Mouse (Mus musculus): ENCODE results near the gene Pdia6.

Pdia6 gene

DNA sequence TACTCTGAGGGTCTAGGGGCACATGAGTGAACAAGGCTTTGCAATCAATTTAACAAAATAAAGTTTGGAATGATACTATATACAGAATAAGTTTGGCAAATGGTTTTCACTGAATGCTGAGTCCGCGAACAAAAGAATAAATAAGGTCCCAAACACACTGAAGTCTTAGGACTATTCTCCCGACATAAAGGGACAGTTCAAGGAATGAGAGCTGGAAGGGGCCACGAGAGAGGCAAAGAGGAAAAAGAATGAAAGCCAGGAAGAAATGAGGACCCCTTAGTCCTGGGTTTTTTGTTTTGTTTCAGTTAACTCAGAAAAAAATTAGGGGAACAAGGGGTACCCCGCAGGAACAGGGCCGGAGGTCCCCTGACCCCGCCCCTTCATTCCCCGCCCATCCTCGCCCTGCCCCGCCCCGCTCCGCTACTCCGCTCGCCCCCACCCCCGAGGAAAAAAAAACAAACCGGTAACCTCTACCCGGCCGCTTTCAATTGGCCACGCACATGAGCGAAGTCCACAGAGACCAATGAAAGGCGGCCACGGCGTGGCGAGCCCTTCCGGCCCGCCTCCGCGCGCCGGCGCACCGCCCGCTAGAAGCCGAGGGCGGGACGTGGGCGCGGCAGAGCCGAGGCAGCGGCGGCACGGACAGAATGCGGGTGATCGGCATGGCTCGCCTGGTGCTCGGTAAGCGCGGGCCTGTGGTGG, at the start of gene Pdia6:
Gene Pdia6 (plus strand): TSS at position 575 of the 702 bp plus-strand sequence.
- peak; percentile 90 for DNase-seq (ENCODE audit: low spot score)

DNA sequence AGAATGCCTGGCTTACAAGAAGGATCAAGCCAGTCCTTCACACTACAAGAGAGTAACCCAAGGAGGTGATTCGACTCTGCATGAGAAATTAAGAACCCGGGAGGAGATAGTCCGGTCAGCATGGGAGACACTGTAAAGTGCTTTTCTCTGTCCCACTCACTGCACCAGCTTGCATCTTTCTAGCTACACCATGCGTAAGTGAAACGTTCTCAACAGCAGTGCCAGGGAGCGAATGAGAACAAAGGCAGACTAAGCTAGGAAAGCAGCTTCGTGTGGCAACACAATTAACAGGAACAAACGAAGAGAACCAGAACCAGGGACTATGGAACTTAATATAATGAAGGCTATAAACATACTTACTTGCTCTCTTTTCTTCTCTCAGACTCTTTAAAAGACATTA, 48.0 kb upstream of the Pdia6 start:
- no peak for DNase-seq (ENCODE audit: low spot score)

DNA sequence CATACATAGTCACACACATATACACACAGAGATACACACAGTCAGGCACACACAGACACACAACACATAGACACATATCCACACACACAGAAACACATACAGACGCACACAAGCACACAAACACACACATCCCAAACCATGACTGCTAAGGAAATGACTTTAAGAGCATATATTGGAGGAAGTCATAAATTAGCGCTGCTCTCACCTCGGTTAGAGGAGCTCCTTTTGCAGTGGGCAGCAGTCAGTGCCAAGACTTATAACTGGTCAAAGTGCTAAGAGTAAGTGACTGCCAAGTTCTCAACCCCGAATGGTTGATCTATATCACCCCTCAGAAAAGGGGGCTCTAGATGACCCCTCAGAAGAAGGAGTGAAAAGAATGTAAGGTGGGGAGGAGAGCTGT, 47.2 kb upstream of the Pdia6 start:
- no peak for DNase-seq (ENCODE audit: low spot score)

DNA sequence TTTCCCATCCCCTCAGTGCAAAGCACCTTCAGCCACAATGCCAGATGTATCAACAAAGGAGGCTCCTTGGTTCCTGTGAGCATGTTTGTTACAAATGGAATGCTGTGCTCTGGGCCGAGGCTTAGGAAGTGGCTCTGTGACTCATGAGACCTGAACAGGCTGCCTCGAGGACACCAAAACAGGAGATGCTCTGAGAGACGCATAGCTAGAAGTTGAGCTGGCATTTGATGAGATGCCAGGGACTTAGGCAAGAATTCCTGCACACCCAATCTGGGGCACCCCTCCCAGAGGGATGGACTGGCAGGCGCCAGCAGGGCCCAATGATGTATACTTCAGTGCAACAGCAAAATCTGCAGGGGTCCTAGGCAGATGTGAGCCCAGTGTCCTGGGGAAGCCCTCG, 45.7 kb upstream of the Pdia6 start:
- no peak for DNase-seq (ENCODE audit: low spot score)

DNA sequence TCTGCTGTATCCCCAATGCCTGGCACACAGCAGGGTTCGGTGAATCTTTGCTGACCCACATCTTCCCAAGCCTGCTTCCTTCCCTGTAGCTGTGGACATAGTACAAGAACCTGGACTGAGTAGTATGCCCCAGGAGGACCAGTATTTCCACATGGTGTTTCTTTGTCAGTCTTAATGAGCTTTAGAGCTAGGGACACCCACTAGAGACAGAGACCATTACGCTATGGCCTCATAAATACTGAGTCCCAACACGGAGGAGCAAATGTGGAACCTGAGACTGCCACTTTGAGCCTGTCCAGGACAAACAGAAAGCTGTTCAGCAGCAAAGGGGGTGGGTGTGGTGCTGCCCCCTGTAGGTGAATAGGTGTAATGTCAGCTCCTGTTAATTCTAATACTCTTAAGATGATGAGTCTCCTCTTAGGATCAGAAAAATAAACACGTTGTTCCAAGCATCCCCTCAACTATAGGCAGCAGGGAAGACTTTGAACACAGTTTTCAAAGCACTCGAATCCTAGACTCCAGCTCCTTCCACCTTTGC, 44.4 kb upstream of the Pdia6 start:
- DNase-seq (ENCODE audit: low spot score), result no peak

DNA sequence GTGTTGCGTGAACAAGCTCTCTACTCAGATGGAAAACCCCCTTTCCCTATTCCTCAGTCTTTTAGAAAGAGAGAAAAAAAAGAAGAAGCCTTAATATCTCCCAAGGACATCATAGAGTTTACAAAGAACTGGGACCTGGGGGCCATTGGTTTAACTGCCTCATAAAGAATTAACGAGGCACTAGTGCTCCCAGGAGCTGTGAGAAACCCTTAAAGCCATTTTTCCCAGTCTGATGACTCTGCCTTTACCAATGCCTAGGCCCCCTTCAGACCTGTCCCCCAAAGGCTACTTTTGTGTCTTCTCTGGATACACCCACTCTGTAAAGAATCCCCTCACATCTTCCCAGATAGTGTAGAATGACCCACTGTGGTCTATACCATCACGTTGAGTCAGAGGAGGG, 43.3 kb upstream of the Pdia6 start:
- DNase-seq (ENCODE audit: low spot score), result no peak

DNA sequence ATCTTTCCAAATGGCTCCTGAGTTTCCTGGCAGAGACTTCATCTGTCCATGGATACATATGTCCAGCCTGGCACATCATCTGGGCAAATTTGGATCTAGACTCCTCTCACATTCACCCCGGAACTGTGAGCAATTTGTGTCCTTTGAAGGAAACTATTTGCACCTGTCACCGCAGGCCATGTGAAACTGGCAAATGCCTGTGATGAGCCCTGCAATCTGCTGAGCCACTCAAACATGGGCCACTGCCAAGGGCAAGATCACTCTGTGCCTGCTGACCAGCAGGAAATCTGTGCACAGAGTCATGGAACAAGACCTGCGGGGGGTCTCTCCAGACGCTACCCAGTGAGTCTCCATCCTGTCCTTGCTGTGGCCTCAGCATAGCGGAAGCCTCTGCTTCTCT, 41.3 kb upstream of the Pdia6 start:
- DNase-seq (ENCODE audit: low spot score), result no peak

DNA sequence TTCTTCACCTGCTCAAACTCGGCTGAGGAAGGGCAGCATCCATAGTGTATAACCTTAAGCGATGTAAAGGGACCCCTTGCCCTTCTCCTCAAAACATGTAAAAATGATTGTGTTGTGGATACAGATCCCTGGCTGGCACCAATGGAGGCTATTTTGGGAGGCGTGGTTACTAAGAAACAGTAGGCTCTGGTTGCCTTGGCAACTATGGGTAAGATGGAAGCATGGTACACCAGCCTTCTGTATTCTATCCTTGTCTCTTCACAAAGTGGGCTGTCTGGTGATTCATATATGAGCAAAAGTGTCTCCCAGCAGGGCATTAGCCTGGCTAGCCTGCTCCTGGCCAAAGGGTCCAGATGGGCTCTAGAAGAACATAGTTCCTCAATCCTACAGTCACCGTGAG, 38.4 kb upstream of the Pdia6 start:
- peak; percentile 71 for DNase-seq (ENCODE audit: low spot score)

DNA sequence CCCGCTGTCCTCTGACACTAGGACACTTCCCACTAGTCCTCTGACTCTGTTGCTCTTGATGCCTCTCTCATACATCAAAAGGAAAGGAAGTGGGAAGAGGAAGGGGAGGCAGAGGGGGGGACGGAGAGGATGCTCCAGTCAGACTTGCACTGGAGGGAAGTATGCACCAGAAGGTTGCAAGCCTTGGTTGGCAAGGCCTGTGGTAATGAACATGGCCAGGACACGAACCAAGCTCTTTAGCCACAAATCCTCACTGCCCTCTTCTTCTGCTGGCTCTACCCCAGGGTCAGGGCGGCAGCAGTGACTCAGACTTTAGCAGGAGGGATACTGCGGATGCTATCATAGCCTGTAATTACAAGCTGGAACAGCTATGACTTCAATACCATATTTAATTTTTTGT, 35.8 kb upstream of the Pdia6 start:
- DNase-seq (ENCODE audit: low spot score), result no peak

DNA sequence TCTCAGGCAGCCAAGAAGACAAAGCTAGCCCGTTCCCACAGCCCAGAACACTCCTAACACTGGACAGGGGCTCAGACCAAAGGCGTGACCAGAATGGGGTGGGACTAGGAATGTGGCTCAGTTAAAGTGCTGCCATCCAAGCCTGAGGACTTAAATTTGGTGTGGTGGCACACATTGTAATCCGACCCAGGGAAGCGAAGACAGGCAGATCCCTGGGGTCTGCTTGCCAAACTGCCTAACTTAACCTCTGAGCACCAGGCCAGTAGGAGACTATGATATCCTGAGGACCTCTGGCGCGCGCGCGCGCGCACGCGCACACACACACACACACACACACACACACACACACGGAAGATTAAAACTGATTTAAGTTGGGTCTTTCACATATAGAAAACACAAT, 34.8 kb upstream of the Pdia6 start:
- no peak for DNase-seq (ENCODE audit: low spot score)

DNA sequence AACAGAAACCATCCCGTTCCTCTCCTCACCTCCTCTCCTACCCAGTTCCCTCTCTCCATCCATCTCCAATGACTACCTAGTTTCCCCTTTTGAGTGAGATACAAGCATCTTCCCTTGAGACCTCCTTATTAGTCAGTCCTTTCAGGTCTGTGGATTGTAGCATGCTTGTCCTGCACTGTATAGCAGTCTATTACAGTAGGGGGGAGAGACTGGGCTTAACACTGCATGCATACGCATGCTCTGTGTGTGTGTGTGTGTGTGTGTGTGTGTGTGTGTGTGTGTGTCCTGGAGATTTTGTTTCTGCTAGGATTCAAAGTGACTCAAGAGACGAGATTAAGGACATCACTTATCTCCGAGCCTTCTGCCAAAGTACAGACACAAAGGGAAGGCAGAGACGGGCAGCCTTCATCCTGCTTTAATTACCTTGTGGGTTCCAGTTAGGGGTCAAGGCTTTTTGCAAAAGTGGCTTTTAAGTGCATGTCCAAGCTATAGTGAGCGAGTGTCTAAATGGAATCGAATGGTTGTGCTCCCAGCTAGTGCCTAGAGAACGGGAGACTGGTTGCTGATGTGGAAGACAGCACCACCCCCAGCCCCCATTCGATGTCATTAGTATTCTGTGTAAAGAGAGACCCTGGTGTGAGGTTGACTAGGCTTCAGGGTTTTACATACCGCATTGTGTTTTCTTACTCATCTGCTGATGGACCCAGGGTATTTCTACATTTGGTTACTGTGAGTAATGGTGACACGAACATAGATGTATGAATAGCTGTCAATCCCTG, 30.6 kb upstream of the Pdia6 start:
- DNase-seq (ENCODE audit: low spot score), result no peak

DNA sequence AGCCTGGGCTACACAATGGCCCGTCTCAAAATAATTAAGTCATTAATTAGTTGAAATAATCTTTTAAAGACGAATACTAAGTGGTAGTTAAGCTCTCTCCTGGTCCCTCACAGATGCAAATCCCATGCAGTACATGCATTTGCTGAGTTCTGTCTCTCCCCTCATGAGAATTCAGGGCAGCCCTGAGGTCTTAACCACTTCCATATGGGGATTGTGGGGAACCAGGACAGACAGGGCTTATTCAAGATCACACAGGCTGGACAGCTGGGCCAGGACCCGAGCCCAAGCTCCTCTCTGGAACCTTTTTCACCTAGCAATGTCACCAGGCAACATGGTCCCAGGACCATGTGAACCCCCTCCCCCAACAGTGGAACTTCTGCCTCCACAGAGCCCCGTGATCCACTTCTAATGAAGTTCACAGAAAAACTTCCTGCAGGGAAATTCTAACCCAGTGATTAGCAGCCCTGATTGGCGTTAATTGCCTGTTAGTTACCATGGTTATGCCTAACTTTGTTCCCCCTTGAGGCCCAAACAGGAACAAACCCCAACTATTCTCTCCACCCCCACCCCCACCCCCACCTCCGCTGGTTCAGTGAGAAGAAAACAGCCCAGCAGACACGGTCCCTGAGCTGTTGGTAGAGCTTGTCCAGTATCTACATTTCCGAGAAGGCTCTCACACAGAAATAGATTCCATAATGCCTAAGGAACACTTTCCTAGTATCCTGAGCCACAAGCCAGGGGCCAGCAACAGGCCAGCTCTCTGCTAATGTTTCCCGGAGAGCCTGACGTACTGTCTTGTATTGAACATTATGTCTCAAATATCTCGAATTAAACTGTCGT, 27.5 kb upstream of the Pdia6 start:
- DNase-seq (ENCODE audit: low spot score), result no peak

DNA sequence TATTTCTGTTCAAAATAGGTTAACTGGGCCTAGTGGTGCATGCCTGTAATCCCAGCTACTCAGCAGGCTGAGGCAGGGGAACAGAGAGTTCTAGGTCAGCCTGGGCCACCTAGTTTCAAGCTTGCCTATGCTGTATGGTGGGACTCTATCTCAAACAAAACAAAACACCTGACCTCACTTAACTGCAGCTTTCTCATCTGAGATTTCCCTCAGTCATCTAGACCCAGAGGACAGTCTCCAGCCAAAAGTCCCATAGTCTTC, 27.0 kb upstream of the Pdia6 start:
- DNase-seq (ENCODE audit: low spot score), result no peak

DNA sequence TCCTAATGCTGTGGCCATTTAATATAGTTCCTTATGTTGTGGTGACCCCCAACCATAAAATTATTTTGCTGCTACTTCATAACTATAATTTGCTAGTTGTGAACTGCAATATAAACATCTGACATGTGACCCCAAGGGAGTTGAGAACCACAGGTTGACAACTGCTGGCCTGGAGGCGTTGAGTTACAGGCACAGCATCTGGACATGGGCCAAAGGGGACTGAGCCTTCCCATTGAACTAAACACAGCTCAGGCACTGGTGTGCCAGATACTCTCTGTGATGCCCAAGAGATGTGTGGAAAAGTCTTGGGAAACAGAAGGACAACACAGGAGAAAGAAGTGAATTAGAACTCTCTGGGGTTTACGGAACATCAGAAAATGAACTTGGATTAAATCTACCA, 25.3 kb upstream of the Pdia6 start:
- DNase-seq (ENCODE audit: low spot score), result no peak

DNA sequence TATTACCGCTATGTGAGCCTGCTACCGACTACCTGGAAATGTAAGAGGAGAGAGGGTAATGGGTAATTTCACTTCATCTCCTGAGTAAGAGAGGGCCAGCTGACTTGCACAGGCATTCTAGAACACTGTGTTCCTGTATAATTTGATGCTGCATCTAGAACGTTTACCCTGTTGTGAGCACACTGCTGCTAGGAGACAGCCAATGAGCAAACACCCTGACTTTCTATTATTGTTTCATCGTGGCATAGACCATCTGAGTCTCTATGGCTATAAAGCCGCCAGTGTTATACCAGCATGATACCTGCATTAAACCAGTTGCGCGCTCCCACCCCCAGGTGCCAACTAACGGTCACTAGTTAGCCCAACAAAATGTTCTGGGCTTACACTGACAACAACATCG, 24.7 kb upstream of the Pdia6 start:
- DNase-seq (ENCODE audit: low spot score), result peak; percentile 51

DNA sequence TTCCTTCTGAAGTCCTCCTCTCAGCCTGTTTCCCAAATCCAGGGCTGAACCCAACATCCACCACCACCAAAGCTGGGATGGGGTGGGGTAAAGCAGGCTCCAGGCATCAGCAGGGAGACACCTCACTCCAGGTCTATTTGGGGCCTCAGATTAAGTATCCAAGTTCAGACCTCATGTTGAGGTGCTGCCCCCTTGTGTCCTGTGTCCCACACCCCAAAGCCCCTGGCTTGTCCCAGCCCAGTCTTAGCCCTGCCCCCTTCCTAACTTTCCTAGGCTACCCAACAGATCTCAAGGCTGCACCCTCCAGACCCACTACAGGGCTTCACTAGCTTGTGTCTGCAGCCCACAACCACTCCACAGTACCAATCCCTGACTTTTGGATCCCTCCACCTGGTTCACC, 24.3 kb upstream of the Pdia6 start:
- no peak for DNase-seq (ENCODE audit: low spot score)

DNA sequence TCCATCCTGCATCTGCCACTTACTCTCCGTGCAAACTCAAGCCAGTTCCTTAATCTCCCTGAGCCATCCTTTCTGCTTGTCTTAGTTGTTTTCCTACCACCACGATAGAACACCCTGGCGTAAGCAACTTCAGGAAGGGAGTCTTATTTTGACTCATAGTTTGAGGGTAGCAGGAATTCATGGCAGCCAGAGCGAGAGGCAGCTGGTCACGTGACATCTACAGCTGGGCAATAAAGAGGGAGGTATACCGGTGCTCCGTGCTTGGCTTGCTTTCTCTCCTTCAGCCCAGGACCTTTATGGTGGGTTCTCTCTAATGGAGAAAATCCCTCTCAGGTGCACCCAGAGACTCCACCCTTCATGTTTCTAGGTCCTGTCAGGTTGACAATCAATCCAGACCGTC, 15.4 kb upstream of the Pdia6 start:
- no peak for DNase-seq (ENCODE audit: low spot score)

DNA sequence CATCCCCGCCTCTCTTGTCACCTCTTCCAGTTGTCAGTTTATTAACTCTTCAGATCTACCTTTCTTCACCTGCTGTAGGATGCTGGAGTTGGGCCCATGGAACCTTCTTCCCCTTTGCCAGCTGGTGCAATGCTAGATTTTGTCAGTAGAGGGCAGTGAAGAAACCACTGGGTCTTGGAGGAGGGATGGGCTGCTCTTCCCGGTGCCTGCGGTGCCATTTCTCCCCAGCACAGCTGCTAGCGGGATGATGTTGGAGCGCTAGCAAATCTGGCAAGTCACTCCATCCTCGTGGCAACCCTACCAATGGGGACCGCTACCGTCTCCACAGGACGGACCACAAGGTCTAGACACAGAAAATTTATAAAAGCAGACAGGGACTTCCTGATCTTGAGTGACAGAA, 13.3 kb upstream of the Pdia6 start:
- peak; percentile 77 for DNase-seq (ENCODE audit: low spot score)

DNA sequence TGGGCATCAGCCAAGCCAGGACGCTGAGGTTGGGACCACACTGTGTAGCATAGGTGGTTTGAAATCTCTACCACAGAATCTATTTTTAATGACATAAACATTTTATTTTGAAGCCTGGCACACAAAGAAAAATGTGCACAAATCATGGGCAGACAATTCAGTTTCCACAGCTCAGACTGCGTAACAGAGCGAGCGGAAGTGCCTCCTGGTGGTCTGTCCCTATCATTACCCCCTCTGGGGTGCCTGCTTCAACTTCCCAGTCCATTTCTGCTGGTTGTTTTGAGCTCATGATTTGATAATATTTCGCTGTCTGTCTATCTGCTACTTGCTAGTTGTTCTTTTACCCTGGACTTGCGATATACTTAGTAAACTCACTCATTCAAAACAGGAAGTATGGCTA, 10.7 kb upstream of the Pdia6 start:
- DNase-seq (ENCODE audit: low spot score), result no peak

DNA sequence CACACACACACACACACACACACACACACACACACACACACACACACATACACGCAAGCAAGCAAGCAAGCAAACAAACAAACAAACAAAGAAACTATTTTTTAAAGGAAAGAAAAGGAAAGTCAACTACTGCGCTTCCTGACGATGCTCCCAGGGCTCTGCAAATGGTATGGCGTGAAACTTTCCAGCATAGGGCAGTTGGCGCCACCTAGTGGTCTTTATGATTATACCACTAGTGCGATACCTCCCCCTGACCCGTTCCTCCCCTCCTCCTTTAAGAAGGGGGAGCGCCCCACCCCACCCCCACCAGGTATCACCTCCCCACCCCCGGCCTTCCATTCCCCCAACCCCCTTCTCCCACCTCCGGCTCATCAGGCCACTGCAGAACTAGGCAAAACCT, 9.4 kb upstream of the Pdia6 start:
- DNase-seq (ENCODE audit: low spot score), result peak; percentile 78

DNA sequence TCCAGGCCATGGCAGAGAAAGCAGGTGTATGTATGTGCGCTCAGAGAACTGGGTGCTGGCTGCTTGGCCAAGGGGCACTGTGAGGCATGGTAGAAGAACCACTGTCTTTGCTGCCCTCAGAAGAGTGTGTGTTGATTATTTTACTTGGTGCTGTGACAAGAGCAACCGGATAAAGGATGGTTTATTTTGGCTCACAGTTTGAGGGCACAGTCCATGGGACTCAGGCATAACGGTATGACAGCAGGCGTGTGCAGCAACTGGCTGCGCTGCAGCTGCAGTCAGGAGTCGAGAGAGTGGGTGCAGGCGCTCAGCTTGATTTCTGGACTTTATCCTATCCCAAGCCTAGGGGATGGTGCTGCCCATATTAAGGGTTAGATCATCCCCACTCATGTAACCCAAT, 7.9 kb upstream of the Pdia6 start:
- no peak for DNase-seq (ENCODE audit: low spot score)

DNA sequence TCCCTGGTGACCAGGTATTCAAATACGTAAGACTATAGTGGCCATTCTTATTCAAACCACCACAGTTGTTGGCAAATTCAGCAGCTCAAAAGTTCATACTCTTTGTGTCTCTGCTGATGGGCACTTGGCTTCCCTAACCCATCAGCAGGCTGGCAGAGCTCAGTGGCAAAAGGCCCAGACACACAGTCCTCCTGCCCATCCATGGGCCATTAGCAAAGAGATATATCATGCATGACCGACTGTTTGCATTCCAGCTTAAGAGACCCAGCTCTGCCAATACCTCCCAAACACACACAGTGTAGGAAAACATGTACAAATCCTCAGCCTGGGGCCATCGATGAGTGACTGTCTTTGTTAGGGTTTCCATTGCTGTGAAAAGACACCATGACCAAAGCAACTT, 5.3 kb upstream of the Pdia6 start:
- DNase-seq (ENCODE audit: low spot score), result no peak

DNA sequence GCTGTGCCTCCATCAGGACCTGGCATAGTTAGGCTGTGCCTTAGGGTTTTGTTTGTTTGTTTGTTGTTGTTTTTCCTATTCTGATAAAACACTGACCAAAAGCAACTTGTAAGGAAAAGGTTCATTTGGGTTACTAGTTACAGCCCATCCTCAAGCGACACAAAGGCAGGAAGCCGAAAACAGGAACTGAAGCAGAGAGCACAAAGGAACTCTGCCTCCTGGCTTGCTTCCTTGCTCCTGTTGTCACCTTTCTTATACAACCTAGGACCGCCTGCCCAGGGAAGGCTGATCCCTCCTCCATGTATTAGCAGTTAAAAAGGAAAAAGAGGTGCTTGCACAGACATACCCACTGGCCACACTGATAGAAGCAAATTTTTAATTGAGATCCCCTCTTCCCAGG, 2.5 kb upstream of the Pdia6 start:
- no peak for DNase-seq (ENCODE audit: low spot score)

Data from layer of hippocampus, adult 11-12 months (tissue).